Mouse (Mus musculus) brain, embryonic 14.5 days (tissue): ENCODE measurements around the gene Itih4. TPM values are rescaled to one million over a fixed set of nuclear protein-coding genes. Genes with fewer than 3 reads are reported as not detected.

Experiments used
- DNase-seq: peaks from one replicate; pipeline ENCODE4 v3.0.0-alpha.2; 2011; ENCODE audit warnings: low read depth
- CTCF ChIP-seq: fragments of 200-500 bp; IDR thresholded peaks from 2 replicates; pipeline ENCODE4 v1.5.1; 2012; ENCODE audit warnings: inconsistent platforms, mild to moderate bottlenecking, moderate library complexity, borderline replicate concordance; ENCODE audit not compliant: insufficient read depth, insufficient read length; ENCODE audit errors: extremely low read depth
- POLR2A ChIP-seq: fragments of 200-500 bp; IDR thresholded peaks from 2 replicates; pipeline ENCODE4 v1.6.1; 2012; ENCODE audit warnings: mild to moderate bottlenecking, inconsistent platforms, borderline replicate concordance; ENCODE audit not compliant: poor library complexity, insufficient read depth, insufficient read length, severe bottlenecking; ENCODE audit errors: extremely low read depth
- polyA plus RNA-seq: library from polyadenylated mRNA; depleted of rRNA; stranded (reverse); fragments of >200 nt; gene quantifications from 2 replicates; pipeline ENCODE4 v1.2.3, GENCODE M21; 2012; rRNA removed

Gene Itih4
- polyA plus RNA-seq, 1 experiment: 0.10 TPM

GRCm38 (mm10) chr14:30944745-30945144, 58.5 kb downstream of the Itih4 start:
- no peak for DNase-seq
- TF ChIP-seq CTCF (no peak), POLR2A (no peak)

- DNase-seq: no peak
- TF ChIP-seq CTCF (no peak), POLR2A (no peak)
These were observed 63.7 kb downstream of the Itih4 start for GRCm38 (mm10) chr14:30949986-30950385.

- DNase-seq: peak; percentile 99
- TF ChIP-seq CTCF (0 out of 2 replicates have a peak, but pooled peaks have one; percentile 21), POLR2A (peak; percentile 71; the same call in 1 of the 2 replicates)
These were observed 65.0 kb downstream of the Itih4 start, which contains the start of gene Nek4 for GRCm38 (mm10) chr14:30951154-30951825. Nek4 (plus strand) TSS chr14:30951377.

Other genes starting within 250 kb of the Itih4 start
- gene Rft1, start 232.1 kb upstream of the Itih4 start, polyA plus RNA-seq: 10.7 and 12.2 TPM in 2 replicates
- gene Sfmbt1, start 171.6 kb upstream of the Itih4 start, polyA plus RNA-seq: 6.5 and 10.6 TPM in 2 replicates
- gene Tmem110, start 60.9 kb upstream of the Itih4 start, polyA plus RNA-seq: 23.9 and 28.4 TPM in 2 replicates
- 0.60 and 0.78 TPM in 2 replicates for gene Mustn1, start 7.3 kb upstream of the Itih4 start, polyA plus RNA-seq
- gene Itih3, start 37.3 kb downstream of the Itih4 start, polyA plus RNA-seq: 0.47 and 1.7 TPM in 2 replicates
- gene Itih1, start 56.8 kb downstream of the Itih4 start, polyA plus RNA-seq: 0.03 TPM in 1 of 2 replicates, not detected in the other
- 11.1 and 13.3 TPM in 2 replicates for gene Nek4, start 64.9 kb downstream of the Itih4 start, polyA plus RNA-seq
- 100 and 116 TPM in 2 replicates for gene Glt8d1, start 114.9 kb downstream of the Itih4 start, polyA plus RNA-seq
- 203 and 258 TPM in 2 replicates for gene Spcs1, start 115.2 kb downstream of the Itih4 start, polyA plus RNA-seq
- 40.4 and 48.8 TPM in 2 replicates for gene Pbrm1, start 132.7 kb downstream of the Itih4 start, polyA plus RNA-seq
- 60.1 and 76.3 TPM in 2 replicates for gene Gnl3, start 132.7 kb downstream of the Itih4 start, polyA plus RNA-seq
- 31.2 and 46.2 TPM in 2 replicates for gene Smim4, start 242.5 kb downstream of the Itih4 start, polyA plus RNA-seq
- 369 and 407 TPM in 2 replicates for gene Nt5dc2, start 244.6 kb downstream of the Itih4 start, polyA plus RNA-seq